Mouse (Mus musculus): ENCODE measurements around the gene Sema4b.

DNA sequence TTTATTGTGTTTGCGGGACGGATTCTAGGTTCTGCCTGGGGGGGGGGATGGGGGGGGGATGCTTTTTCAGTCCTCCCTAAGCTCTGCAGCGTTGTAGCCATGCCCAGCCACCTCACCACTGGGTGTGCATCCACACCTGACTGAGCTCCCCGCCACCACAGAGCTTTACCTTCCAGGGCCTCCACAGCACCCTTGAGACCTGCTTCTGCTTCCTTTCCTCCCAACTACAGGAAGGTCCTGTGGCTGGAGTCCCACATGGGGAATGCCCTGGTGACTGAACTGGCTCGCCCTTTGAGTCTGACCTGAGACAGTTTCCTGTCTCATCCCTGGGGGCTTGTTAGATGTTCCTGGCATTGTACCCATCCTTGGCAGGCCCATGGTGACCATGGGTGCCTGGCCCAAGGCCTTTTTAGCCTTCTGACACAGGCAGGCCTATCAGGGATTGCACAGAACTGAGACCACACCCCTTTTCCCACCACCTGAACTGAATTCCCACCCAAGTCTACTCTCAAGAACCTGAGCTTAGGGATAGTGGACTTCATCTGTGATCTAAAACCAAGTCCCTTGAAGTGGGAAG is 14.4 kb downstream of the Sema4b start:
- TF ChIP-seq POLR2A (IDR thresholded peaks at IDR 0.05; ENCODE audit: insufficient read depth, low read depth, low read length) (no peak), CTCF (IDR thresholded peaks at IDR 0.05) (no peak)
